Mouse (Mus musculus) lung, postnatal 0 days (tissue): ENCODE results near the gene Rapgef2. TPM values are rescaled to one million over a fixed set of nuclear protein-coding genes. Genes with fewer than 3 reads are reported as not detected.

Source experiments
- ATAC-seq: fragments of 200-750 bp; cut with Nextera tagmentation; 2 replicates; pipeline ENCODE4 v1.8.0; 2017; ENCODE audit warnings: moderate library complexity
- DNase-seq: peaks from one replicate; pipeline ENCODE4 v3.0.0-alpha.2; 2016; ENCODE audit warnings: low spot score
- H3K27ac ChIP-seq: fragments of 300-500 bp; sonication (generic); 2 replicates; pipeline ENCODE4 v1.5.1; 2014; ENCODE audit warnings: antibody characterized with exemption, mild to moderate bottlenecking, low read length, mixed read lengths
- H3K27me3 ChIP-seq: fragments of 300-500 bp; sonication (generic); replicated peaks from 2 replicates; pipeline ENCODE4 v1.6.1; 2014; ENCODE audit warnings: low read length, mixed read lengths; ENCODE audit not compliant: insufficient read depth
- H3K36me3 ChIP-seq: fragments of 300-500 bp; sonication (generic); 2 replicates; pipeline ENCODE4 v1.6.1; 2014; ENCODE audit warnings: low read length, mixed read lengths; ENCODE audit not compliant: insufficient read depth
- H3K4me1 ChIP-seq: fragments of 300-500 bp; sonication (generic); 2 replicates; pipeline ENCODE4 v1.6.1; 2014; ENCODE audit warnings: antibody characterized with exemption, low read depth, low read length, mixed read lengths; ENCODE audit not compliant: insufficient read depth
- H3K4me2 ChIP-seq: fragments of 300-500 bp; sonication (generic); replicated peaks from 2 replicates; pipeline ENCODE4 v1.6.1; 2014; ENCODE audit warnings: low read depth, mild to moderate bottlenecking, low read length, moderate library complexity, mixed read lengths
- H3K4me3 ChIP-seq: fragments of 300-500 bp; sonication (generic); 2 replicates; pipeline ENCODE4 v1.5.1; 2014; ENCODE audit warnings: low read depth, low read length
- H3K9ac ChIP-seq: fragments of 300-500 bp; sonication (generic); replicated peaks from 2 replicates; pipeline ENCODE4 v1.6.1; 2014; ENCODE audit warnings: low read depth, mild to moderate bottlenecking
- H3K9me3 ChIP-seq: fragments of 300-500 bp; sonication (generic); 2 replicates; pipeline ENCODE4 v1.6.1; 2016; ENCODE audit warnings: low read length, mixed read lengths
- CTCF ChIP-seq: IDR thresholded peaks from 2 replicates; pipeline ENCODE4 v1.5.1; 2016; ENCODE audit warnings: antibody characterized with exemption, mild to moderate bottlenecking
- EP300 ChIP-seq: IDR thresholded peaks from 2 replicates; pipeline ENCODE4 v1.6.1; 2016; ENCODE audit warnings: antibody characterized with exemption, mild to moderate bottlenecking, control low read depth
- whole genome bisulfite sequencing: fragments of 180-500 bp; shearing (Covaris S2); extraction: QIAGEN DNeasy Blood & Tissue Kit; methylation state at CpG from one replicate; pipeline ENCODE4 v1.1.7; 2014; 5-methylcytosine and 5-hydroxymethylcytosine counted together
- polyA plus RNA-seq: library from polyadenylated mRNA; unstranded; fragments of >200 nt; fragmentation: Nextera tagmentation; extraction: Ambion mirVana; gene quantifications from 2 replicates; pipeline ENCODE4 v1.2.1, GENCODE M21; 2015

Gene Rapgef2
- polyA plus RNA-seq, 1 experiment from 2014 or later: 5.8 TPM

- no peaks in the 10 kb centered on the region for H3K27me3 ChIP-seq
- H3K9me3 ChIP-seq: no peaks in the 10 kb centered on the region
- H3K4me1 ChIP-seq: no peaks in the 10 kb centered on the region
- no peak overlapping the region for H3K4me2 ChIP-seq
- WGBS: 90% methylated on average over 10 of the region's 10 CpGs
- H3K4me3 ChIP-seq: no peak overlapping the region
- no peak overlapping the region for H3K27ac ChIP-seq
- ATAC-seq (no peak), DNase-seq (no peak)
- peaks cover 58% of the 10 kb centered on the region for H3K36me3 ChIP-seq
- H3K9ac ChIP-seq: no peak overlapping the region
- no peak for TF ChIP-seq EP300
- no peak for TF ChIP-seq CTCF
Measured at GRCm38 (mm10) chr3:79083030-79083429, 203.3 kb downstream of the Rapgef2 start.

- Histone ChIP-seq H3K9me3 (no peaks in the 10 kb centered on the region), H3K36me3 (peaks cover 42% of the 10 kb centered on the region), H3K4me1 (no peaks in the 10 kb centered on the region), H3K27me3 (no peaks in the 10 kb centered on the region), H3K4me2 (no peak overlapping the region), H3K9ac (no peak overlapping the region), H3K27ac (no peak overlapping the region), H3K4me3 (no peak overlapping the region)
- TF ChIP-seq EP300 (no peak), CTCF (no peak)
- DNase-seq (no peak), ATAC-seq (no peak)
- WGBS: 84% methylated on average over 3 of the region's 3 CpGs
Measured at GRCm38 (mm10) chr3:79079076-79079475, 207.2 kb downstream of the Rapgef2 start.

GRCm38 (mm10) chr3:79074970-79075369 lies 211.3 kb downstream of the Rapgef2 start:
- Histone ChIP-seq H3K4me3 (no peak overlapping the region), H3K9ac (no peak overlapping the region), H3K27ac (no peak overlapping the region), H3K4me1 (no peaks in the 10 kb centered on the region), H3K27me3 (no peaks in the 10 kb centered on the region), H3K4me2 (no peak overlapping the region), H3K9me3 (no peaks in the 10 kb centered on the region), H3K36me3 (peaks cover 28% of the 10 kb centered on the region; the same call in 1 of the 2 replicates)
- no peak for DNase-seq
- TF ChIP-seq EP300: no peak
- no peak for TF ChIP-seq CTCF
- no peak for ATAC-seq
- WGBS: 85% methylated on average over 3 of the region's 3 CpGs

DNA sequence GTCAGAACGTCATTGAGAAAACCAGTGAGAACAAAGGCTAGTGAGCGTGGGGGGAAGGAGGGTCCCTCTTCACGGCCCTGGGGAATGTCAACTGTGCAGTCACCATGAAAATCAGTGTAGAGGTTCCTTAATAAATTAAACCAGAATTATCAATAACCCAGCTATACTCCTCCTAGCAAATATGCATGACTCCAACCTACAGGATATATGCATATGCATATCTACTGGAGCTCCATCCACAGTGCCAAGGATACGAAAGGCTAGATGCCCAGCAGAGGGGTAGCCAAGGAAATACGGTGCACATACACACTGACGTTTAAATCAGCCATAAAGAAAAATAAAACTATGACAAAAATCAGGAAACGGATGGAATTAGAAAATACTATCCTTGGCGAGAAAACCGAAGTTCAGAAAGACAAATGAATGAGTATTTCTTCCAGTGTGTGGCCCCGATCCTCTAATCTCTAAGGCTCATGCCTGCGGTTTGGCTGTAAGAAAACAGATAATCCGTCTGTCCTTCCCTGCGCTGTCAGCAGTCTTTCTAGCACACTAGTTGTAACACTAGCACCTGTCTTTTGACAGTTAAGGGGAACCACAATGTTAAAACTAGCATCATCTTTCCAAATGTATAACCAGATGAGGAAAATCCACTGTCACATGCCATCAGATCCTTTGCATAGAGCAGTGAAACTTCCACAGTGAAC lies 212.6 kb downstream of the Rapgef2 start:
- no peaks in the 10 kb centered on the region for H3K27me3 ChIP-seq
- DNase-seq (no peak), ATAC-seq (no peak)
- TF ChIP-seq EP300 (no peak), CTCF (no peak)
- H3K4me2 ChIP-seq: no peak overlapping the region
- H3K4me3 ChIP-seq: no peak overlapping the region
- H3K27ac ChIP-seq: no peak overlapping the region
- H3K36me3 ChIP-seq: peaks cover 30% of the 10 kb centered on the region; the same call in 1 of the 2 replicates
- H3K9me3 ChIP-seq: no peaks in the 10 kb centered on the region
- no peak overlapping the region for H3K9ac ChIP-seq
- H3K4me1 ChIP-seq: no peaks in the 10 kb centered on the region
- WGBS: 83% methylated on average over 13 of the region's 13 CpGs

GRCm38 (mm10) chr3:79071561-79071960 lies 214.8 kb downstream of the Rapgef2 start:
- TF ChIP-seq EP300: no peak
- no peak for TF ChIP-seq CTCF
- Histone ChIP-seq H3K4me1 (no peaks in the 10 kb centered on the region), H3K4me2 (no peak overlapping the region), H3K9me3 (no peaks in the 10 kb centered on the region), H3K4me3 (no peak overlapping the region), H3K9ac (no peak overlapping the region), H3K27ac (no peak overlapping the region; the same call in 1 of the 2 replicates), H3K36me3 (peaks cover 28% of the 10 kb centered on the region; the same call in 1 of the 2 replicates), H3K27me3 (no peaks in the 10 kb centered on the region)
- 63% methylated on average over 5 of the region's 7 CpGs for WGBS
- DNase-seq (peak; percentile 11), ATAC-seq (no peak)

DNA sequence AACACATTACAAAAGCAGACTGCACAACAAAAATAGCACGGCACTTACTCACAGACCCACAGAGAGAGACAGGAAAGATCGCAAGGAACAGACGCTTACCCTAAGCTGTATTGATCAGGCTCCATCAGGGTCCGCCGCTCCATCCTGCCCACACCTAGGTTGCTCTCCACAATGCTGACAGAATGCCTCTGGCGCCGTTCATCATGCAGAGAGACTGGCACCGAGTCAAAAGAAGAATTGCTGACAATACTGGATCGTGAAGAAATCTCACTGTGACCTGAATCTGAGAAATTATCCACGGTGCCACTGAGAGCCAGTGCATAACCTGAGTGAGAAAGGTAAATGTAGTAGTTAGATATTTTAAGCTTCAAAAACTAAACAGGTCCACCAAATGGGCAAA lies 216.4 kb downstream of the Rapgef2 start:
- DNase-seq (no peak), ATAC-seq (no peak)
- Histone ChIP-seq H3K27ac (no peak overlapping the region), H3K4me3 (no peak overlapping the region), H3K4me2 (no peak overlapping the region), H3K4me1 (no peaks in the 10 kb centered on the region), H3K9me3 (no peaks in the 10 kb centered on the region), H3K36me3 (peaks cover 33% of the 10 kb centered on the region; the same call in 1 of the 2 replicates), H3K27me3 (no peaks in the 10 kb centered on the region), H3K9ac (no peak overlapping the region)
- 90% methylated on average over 10 of the region's 10 CpGs for whole genome bisulfite sequencing
- no peak for TF ChIP-seq EP300
